Mouse (Mus musculus) embryonic facial prominence, embryonic 15.5 days (tissue): ENCODE data around the gene 1700017B05Rik. TPM values are rescaled to one million over a fixed set of nuclear protein-coding genes. Genes with fewer than 3 reads are reported as not detected.
A peak's percentile ranks its signal among the peaks of the same experiment; 100 is the strongest.
"Not testable (repeated sequence)": the region's sequence is repeated elsewhere in the genome, so short reads cannot be mapped to it uniquely, and the experiment has no call there.

Experiments
- ATAC-seq: fragments of 200-750 bp; cut with Nextera tagmentation; 2 replicates; pipeline ENCODE4 v1.8.0; 2017; ENCODE audit warnings: low read depth, moderate TSS enrichment; ENCODE audit not compliant: insufficient number of reproducible peaks, low FRiP score, low TSS enrichment
- H3K27ac ChIP-seq: fragments of 300-500 bp; sonication (generic); replicated peaks from 2 replicates; pipeline ENCODE4 v1.5.1; 2015; ENCODE audit warnings: mild to moderate bottlenecking, inconsistent platforms
- H3K27me3 ChIP-seq: fragments of 300-500 bp; sonication (generic); 2 replicates; pipeline ENCODE4 v1.6.1; 2015; ENCODE audit warnings: inconsistent platforms
- H3K36me3 ChIP-seq: fragments of 300-500 bp; sonication (generic); 2 replicates; pipeline ENCODE4 v1.6.1; 2015; ENCODE audit warnings: mild to moderate bottlenecking, inconsistent platforms
- H3K4me1 ChIP-seq: fragments of 300-500 bp; sonication (generic); 2 replicates; pipeline ENCODE4 v1.6.1; 2015; ENCODE audit warnings: inconsistent platforms
- H3K4me2 ChIP-seq: fragments of 300-500 bp; sonication (generic); replicated peaks from 2 replicates; pipeline ENCODE4 v1.6.1; 2015; ENCODE audit warnings: mild to moderate bottlenecking, inconsistent platforms
- H3K4me3 ChIP-seq: fragments of 300-500 bp; sonication (generic); replicated peaks from 2 replicates; pipeline ENCODE4 v1.5.1; 2015; ENCODE audit warnings: mild to moderate bottlenecking, inconsistent platforms
- H3K9ac ChIP-seq: fragments of 300-500 bp; sonication (generic); 2 replicates; pipeline ENCODE4 v1.6.1; 2015; ENCODE audit warnings: inconsistent platforms
- H3K9me3 ChIP-seq: fragments of 300-500 bp; sonication (generic); replicated peaks from 2 replicates; pipeline ENCODE4 v1.6.1; 2016; ENCODE audit warnings: inconsistent platforms
- WGBS: fragments of 180-500 bp; shearing (Covaris S2); methylation state at CpG from one replicate; pipeline ENCODE4 v1.1.7; 2015; 5-methylcytosine and 5-hydroxymethylcytosine counted together
- polyA plus RNA-seq: library from polyadenylated mRNA; unstranded; fragments of >200 nt; fragmentation: Nextera tagmentation; extraction: Ambion mirVana; gene quantifications from 2 replicates; pipeline ENCODE4 v1.2.1, GENCODE M21; 2015

The 1700017B05Rik gene
- polyA plus RNA-seq: 21.5 and 24.4 TPM in 2 replicates

DNA sequence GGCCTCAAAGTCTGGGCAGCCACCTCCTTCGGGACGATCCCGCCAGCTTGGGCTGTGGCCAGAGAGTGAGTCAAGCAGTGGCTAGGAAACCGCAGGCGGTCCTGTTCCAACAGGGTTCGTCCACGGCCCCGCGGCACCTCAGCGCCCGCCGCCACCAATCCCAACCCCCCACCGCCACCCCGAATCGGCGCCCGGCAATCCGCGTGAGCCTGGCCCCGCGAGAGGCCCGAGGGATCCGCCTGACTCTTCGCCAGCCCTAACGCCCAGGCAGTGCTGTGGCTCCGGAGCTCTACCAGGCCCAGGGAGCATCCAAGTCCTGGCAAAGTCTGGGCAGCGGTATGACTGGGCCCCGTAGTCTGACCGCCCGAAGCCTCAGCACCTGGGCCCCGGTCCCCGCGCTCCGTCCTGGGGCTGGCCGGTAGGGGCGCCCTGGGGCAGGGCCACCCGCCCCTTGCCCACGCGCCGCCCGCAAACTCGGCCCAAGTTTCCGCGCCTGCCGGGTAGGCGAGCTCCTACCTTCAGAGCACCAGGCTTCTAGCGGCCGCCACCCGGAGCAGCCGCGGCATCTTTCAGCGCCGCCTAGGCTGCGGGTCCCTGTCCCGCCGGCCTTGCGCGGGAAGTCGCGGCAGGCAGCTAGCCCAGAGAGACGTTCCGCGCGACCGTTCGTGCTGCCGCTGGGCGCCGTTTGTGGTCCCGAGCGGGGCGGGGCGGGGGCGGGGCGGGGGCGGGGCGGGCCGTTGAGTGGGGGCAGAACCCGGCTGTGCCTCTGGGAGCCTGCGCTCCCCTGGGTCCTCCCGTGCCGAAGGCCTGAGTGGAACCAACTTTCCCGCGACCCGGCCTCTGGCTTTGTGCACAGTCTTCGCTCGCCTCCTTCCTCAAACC lies at the start of gene 1700017B05Rik:
Gene 1700017B05Rik, minus strand, starts transcription at position 700 of the 882 bp plus-strand sequence.
- peak within 1 kb of the TSS; percentile 89 for H3K27ac ChIP-seq
- peak; percentile 80 for ATAC-seq
- peaks cover 14% of the 10 kb centered on the region for H3K36me3 ChIP-seq
- H3K27me3 ChIP-seq: peaks cover 5% of the 10 kb centered on the region; the same call in 1 of the 2 replicates
- H3K9me3 ChIP-seq: no peaks in the 10 kb centered on the region
- peaks cover 19% of the 10 kb centered on the region for H3K4me1 ChIP-seq
- under 1% methylated on average over 87 of the region's 87 CpGs for WGBS
- H3K4me3 ChIP-seq: peak within 1 kb of the TSS; percentile 85
- peak within 1 kb of the TSS; percentile 93 for H3K9ac ChIP-seq
- H3K4me2 ChIP-seq: peak within 1 kb of the TSS; percentile 69

DNA sequence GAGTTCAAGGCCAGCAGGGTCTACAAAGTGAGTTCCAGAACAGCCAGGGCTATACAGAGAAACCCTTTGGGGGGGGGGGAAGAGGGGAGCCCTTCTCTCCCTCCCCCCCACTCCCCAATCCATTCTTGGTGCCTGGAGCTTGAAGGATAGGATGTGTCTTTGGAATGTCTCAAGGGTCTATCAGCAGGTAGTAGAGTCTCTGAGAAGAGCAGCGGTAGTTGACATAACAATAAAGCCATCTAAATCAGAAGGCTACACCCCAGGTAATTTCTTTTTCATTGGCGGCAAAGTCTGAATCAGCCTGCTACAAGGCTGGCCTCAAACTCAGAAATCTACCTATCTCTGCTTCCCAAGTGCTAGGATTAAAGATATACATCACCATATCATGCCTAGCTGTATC lies 48.5 kb upstream of the 1700017B05Rik start:
- Histone ChIP-seq H3K27me3 (no peaks in the 10 kb centered on the region), H3K4me2 (no peak overlapping the region), H3K9me3 (no peaks in the 10 kb centered on the region), H3K27ac (no peak overlapping the region), H3K4me3 (no peak overlapping the region), H3K4me1 (no peaks in the 10 kb centered on the region), H3K9ac (no peak overlapping the region), H3K36me3 (no peaks in the 10 kb centered on the region)
- 83% methylated on average over 2 of the region's 2 CpGs for WGBS
- no peak for ATAC-seq

DNA sequence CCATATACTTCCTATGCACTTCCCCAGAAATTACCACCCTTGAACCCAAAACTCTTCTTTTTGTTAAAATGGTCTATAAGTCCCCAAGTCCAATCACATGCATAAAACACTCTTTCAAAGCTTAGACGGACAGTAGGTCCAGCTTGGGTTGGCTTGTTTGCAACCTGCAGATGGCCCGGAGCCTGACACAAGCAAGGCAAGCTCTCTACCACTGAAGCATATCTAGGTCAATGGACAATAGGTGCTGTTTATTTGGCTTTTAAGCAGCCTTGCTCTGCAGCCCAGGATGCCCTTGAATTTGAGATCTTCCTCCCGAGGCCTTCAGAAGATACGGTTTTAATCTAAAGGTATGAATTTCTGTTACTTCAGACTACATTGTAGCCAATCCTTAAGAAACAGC lies 46.9 kb upstream of the 1700017B05Rik start:
- Histone ChIP-seq H3K4me1 (no peaks in the 10 kb centered on the region), H3K9ac (no peak overlapping the region), H3K4me2 (no peak overlapping the region), H3K27ac (no peak overlapping the region), H3K9me3 (no peaks in the 10 kb centered on the region), H3K36me3 (no peaks in the 10 kb centered on the region), H3K27me3 (no peaks in the 10 kb centered on the region), H3K4me3 (no peak overlapping the region)
- no peak for ATAC-seq
- 88% methylated on average over 4 of the region's 4 CpGs for WGBS

DNA sequence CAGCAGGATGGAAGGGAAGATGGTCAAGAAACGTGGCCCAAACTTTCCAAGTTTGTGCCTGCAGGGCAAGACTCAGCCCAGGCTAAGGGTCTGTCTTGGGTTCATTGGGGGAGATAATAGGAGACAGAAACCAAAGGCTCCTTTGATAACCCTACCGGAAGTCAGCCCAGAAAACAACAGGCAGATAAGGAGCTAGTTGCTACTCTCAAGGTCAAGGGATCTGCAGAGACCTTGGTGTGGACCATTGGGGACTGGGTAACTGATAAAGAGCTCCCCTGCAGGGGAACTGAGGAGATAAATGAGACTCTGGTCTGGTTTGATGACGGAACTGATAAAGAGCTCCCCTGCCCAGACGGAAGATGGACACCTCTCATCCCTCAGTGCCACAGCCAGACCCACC lies 45.0 kb upstream of the 1700017B05Rik start:
- H3K27ac ChIP-seq: no peak overlapping the region
- WGBS: 64% methylated on average over 4 of the region's 4 CpGs
- H3K4me1 ChIP-seq: no peaks in the 10 kb centered on the region
- H3K9ac ChIP-seq: no peak overlapping the region
- no peaks in the 10 kb centered on the region for H3K27me3 ChIP-seq
- no peak for ATAC-seq
- no peaks in the 10 kb centered on the region for H3K36me3 ChIP-seq
- no peaks in the 10 kb centered on the region for H3K9me3 ChIP-seq
- H3K4me3 ChIP-seq: no peak overlapping the region
- no peak overlapping the region for H3K4me2 ChIP-seq

DNA sequence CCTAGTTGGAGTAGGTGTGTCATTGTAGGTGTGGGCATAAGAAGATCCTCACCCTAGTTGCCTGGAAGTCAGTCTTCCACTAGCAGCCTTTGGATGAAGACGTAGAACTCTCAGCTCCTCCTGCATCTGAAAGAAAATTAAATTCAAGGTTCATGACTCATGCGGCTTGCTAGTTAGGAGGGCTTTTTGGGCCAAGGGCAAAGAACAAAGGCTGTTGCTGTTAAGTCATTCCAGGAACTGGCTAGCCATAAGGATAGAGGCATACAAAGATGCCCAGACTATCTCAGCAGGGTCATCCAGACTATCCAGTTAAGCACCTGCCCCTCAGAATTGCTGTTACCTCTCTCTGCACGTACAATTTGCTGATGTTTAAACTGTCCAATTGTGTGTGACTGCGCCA lies 42.3 kb upstream of the 1700017B05Rik start:
- H3K36me3 ChIP-seq, H3K4me2 ChIP-seq, H3K4me1 ChIP-seq, H3K4me3 ChIP-seq, H3K27me3 ChIP-seq, ATAC-seq, H3K9ac ChIP-seq, H3K27ac ChIP-seq, H3K9me3 ChIP-seq: not testable (repeated sequence)
- 94% methylated on average over 4 of the region's 4 CpGs for WGBS

DNA sequence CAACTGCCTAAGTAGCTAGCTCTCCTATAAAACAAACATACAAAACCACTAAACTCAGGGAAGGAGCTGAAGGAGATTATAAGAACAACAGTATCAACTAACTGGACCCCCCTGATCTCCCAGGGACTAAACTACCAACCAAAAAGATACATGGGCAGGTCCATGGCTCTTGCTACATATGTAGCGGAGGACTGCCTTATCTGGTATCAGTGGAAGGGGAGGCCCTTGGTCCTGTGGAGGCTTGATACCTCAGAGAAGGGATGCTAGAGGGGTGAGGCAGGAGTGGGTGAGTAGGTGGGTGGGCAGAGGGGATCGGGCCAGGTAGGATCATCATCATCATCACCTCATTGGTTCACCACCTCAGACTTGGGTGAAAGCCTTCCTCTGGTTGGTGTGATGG lies 41.8 kb upstream of the 1700017B05Rik start:
- Histone ChIP-seq H3K27me3 (no peaks in the 10 kb centered on the region), H3K9ac (no peak overlapping the region), H3K9me3 (no peaks in the 10 kb centered on the region), H3K4me3 (no peak overlapping the region), H3K36me3 (no peaks in the 10 kb centered on the region), H3K4me2 (no peak overlapping the region), H3K4me1 (no peaks in the 10 kb centered on the region), H3K27ac (no peak overlapping the region)
- ATAC-seq: no peak
- WGBS: 88% methylated on average over 2 of the region's 2 CpGs

DNA sequence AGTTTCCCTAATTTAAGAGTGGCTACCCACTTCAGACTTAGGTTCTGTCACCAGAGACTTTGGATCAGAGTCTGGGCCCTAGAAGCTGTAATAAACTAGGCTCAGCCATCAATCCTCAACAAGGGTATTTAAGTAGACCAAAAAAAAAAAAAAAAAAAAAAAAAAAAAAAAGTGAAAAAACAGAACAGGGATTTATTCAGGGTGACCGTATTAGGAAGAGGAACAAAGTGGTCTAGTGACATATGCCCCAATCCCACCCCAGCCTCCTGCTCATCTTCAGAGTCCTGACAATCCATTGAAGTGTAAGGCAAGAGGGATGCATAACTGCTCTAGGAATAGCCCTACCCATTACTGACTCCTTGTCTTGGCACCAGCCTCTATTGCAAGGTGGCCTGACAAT lies 40.9 kb upstream of the 1700017B05Rik start:
- no peak overlapping the region for H3K4me3 ChIP-seq
- no peak for ATAC-seq
- 80% methylated on average over 1 of the region's 1 CpGs for WGBS
- no peaks in the 10 kb centered on the region for H3K9me3 ChIP-seq
- H3K36me3 ChIP-seq: no peaks in the 10 kb centered on the region
- no peak overlapping the region for H3K9ac ChIP-seq
- no peak overlapping the region for H3K27ac ChIP-seq
- H3K27me3 ChIP-seq: no peaks in the 10 kb centered on the region
- no peak overlapping the region for H3K4me2 ChIP-seq
- H3K4me1 ChIP-seq: no peaks in the 10 kb centered on the region

DNA sequence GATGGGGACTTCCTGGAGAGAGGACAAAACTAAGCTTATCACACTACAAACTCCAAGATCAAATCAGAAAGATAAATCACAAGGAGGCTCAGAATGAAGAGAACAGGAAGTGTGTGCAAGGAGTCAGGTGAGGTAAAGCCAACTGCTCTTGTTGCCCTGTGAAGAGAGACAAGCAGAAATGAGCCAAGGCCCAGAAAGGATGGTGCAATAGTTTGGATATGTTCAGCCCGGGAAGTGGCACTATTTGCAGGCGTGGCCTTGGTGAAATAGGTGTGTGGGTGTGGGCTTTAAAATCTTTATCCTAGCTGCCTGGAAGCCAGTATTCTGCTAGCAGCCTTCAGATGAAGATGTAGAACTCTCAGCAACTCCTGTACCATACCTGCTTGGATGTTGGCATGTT lies 38.4 kb upstream of the 1700017B05Rik start:
- ATAC-seq: no peak
- Histone ChIP-seq H3K27ac (no peak overlapping the region), H3K4me1 (no peaks in the 10 kb centered on the region), H3K36me3 (no peaks in the 10 kb centered on the region), H3K27me3 (no peaks in the 10 kb centered on the region), H3K4me2 (no peak overlapping the region), H3K9me3 (no peaks in the 10 kb centered on the region), H3K9ac (no peak overlapping the region), H3K4me3 (no peak overlapping the region)
- WGBS: 78% methylated on average over 2 of the region's 2 CpGs

DNA sequence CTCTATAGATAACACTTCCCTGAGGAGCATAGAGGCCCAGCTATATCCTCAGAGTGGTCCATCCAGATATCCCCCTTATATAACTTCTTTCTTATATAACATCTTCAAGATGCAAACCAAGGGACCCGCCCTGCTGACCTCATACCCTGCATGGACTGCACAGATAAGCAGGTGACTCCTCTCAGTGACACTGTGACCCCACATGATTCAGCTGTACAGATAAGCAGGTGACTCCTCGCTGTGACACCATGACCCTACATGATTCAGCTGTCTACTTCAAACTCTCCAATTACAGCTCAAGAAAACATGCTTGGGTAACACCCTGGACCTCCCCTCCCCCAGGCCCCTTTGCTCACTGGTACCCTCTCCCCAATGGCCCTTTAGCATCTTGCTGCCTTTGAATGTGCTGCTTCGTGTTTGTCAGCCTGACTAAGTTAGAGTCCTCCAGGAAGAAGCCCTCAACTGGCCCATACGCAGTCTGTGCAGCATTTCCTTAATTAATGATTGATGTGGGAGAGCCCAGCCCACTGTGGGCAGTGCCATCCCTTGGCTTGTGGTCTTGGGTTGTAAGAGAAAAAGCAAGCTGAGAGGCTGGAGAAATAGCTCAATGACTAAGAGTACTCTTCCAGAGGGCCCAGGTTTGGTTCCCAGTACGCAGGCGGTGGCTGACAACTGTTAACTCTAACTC lies 37.5 kb upstream of the 1700017B05Rik start:
- WGBS: 79% methylated on average over 6 of the region's 6 CpGs
- ATAC-seq: no peak

DNA sequence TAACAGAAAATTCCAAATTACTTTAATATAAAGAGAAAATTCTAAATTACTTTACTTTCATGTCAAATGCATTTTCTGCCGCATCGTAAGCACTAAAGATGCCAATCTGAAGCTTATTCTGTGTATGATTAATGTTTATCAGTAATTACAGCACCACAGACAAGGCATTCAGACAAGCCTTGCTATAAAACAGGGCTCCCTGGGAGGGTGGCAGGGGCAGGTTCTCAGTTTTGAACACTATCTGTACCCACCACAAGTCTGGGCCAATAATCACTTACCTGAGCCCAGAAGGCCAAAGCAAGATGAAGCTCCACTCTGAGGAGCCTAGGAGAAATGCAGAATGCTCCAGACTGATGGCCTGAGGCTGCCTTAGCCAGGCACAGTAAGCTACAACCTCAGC lies 35.5 kb upstream of the 1700017B05Rik start:
- no peak overlapping the region for H3K4me3 ChIP-seq
- H3K36me3 ChIP-seq: no peaks in the 10 kb centered on the region
- no peaks in the 10 kb centered on the region for H3K4me1 ChIP-seq
- WGBS: 83% methylated on average over 2 of the region's 2 CpGs
- H3K27me3 ChIP-seq: no peaks in the 10 kb centered on the region
- no peak overlapping the region for H3K9ac ChIP-seq
- ATAC-seq: no peak
- no peak overlapping the region for H3K27ac ChIP-seq
- H3K4me2 ChIP-seq: no peak overlapping the region
- no peaks in the 10 kb centered on the region for H3K9me3 ChIP-seq

More for the DNA sequence above, 37.5 kb upstream of the 1700017B05Rik start:
- no peaks in the 10 kb centered on the region for H3K9me3 ChIP-seq
- no peaks in the 10 kb centered on the region for H3K4me1 ChIP-seq
- no peak overlapping the region for H3K4me3 ChIP-seq
- no peaks in the 10 kb centered on the region for H3K27me3 ChIP-seq
- no peak overlapping the region for H3K27ac ChIP-seq
- no peaks in the 10 kb centered on the region for H3K36me3 ChIP-seq
- H3K4me2 ChIP-seq: no peak overlapping the region
- H3K9ac ChIP-seq: no peak overlapping the region

DNA sequence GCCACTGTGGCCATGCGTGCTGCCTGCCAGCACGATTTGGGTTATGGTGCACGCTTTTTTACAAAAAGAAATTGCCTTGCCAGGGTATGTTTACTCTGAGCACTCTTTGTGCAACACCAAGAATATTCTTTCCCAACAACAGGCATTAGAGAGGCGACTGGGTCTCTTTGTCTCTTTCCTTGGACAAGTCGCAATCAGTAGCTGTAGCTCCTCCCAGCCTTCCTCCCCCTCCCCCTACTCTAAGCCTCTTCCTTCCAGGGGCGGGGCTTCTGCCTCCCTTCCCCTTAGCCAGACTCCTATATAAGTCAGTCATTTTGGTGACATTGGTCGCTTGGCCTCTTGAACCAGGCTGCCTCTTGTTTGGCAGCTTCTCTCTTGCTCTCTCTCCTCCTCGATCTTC lies 33.9 kb upstream of the 1700017B05Rik start:
- ATAC-seq: no peak
- no peaks in the 10 kb centered on the region for H3K27me3 ChIP-seq
- H3K36me3 ChIP-seq: no peaks in the 10 kb centered on the region
- 64% methylated on average over 8 of the region's 8 CpGs for WGBS
- H3K9ac ChIP-seq: no peak overlapping the region
- no peak overlapping the region for H3K4me2 ChIP-seq
- no peak overlapping the region for H3K27ac ChIP-seq
- H3K4me3 ChIP-seq: no peak overlapping the region
- no peaks in the 10 kb centered on the region for H3K4me1 ChIP-seq
- H3K9me3 ChIP-seq: no peaks in the 10 kb centered on the region
